Mouse (Mus musculus) lung, adult 2 months (tissue): Measurements from ENCODE around the gene Siglecf.

ENCODE experiments used
- CTCF ChIP-seq: fragments of 200-500 bp; IDR thresholded peaks from 2 replicates; pipeline ENCODE4 v1.5.1; 2011; ENCODE audit warnings: mild to moderate bottlenecking, low read length, control low read depth; ENCODE audit not compliant: insufficient read depth
- POLR2A ChIP-seq: fragments of 200-500 bp; IDR thresholded peaks from 2 replicates; pipeline ENCODE4 v1.6.1; 2011; ENCODE audit warnings: low read depth, mild to moderate bottlenecking, control low read depth, low read length, borderline replicate concordance; ENCODE audit errors: extremely low read depth

DNA sequence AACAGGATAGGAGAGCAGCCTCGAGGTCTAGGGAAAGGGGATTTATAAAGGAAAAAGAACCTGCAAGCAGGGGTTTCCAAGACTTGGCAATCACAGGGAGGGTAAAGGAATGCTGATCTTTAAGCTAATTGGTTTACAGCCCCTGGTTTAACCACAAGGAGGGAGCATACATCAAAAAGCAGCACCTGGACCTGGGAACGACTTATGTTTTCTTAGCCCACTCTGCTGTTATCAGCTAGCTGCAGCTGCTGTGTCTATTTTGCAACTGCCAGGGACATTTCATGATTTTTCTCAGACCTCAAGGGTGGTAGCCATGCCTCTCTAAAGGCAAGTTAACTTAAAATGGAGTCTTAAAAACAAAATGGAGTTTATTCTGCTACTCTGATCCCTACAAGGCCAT, 51.6 kb downstream of the Siglecf start:
- TF ChIP-seq POLR2A (no peak), CTCF (no peak)
